Mouse (Mus musculus): ENCODE measurements around the gene Arvcf. TPM values are rescaled to one million over a fixed set of nuclear protein-coding genes. Genes with fewer than 3 reads are reported as not detected.

The Arvcf gene
- total RNA-seq, 1 experiment = 48.0 TPM

DNA sequence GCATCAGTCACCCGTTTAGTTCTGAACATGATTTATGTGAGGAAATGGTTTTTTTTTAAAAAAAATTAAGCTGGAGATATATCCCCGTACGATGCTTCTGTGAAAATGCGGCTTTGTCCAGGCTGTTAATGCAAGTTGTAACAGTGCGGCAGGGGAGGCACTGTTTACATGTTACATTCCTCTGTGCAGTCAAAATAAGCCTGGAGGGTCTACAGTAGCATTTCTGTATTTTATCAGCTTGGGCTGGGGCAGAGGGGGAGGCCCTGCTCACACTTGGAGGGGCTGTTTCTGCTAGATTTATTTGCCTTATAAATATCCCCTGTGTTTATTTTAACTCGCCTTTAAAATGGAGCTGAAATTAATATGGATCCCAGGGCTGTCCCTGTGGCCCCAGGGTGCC, 100.1 kb downstream of the Arvcf start:
- no peaks in the 10 kb centered on the region for H3K4me1 ChIP-seq (ENCODE audit: control insufficient read depth in 2 of 2, insufficient read depth in 2 of 2, low read length in 2 of 2, poor library complexity in 1 of 2)
- no peak overlapping the region for H3K27ac ChIP-seq (ENCODE audit: insufficient read depth, low read depth, low read length, poor library complexity, severe bottlenecking)
- no peak overlapping the region for H3K9ac ChIP-seq (ENCODE audit: insufficient read depth, low read depth, low read length, poor library complexity, severe bottlenecking)
- no peak for DNase-seq (ENCODE audit: low read depth, low spot score)
- in situ Hi-C loops (cut with MboI; ENCODE audit: low sequenced_read_pairs in 2 of 2, unreplicated experiment in 2 of 2) = no loop called here
- TF ChIP-seq ZNF384 (IDR thresholded peaks at IDR 0.05; ENCODE audit: low read depth, low read length) = no peak
- no peaks in the 10 kb centered on the region for H3K36me3 ChIP-seq (ENCODE audit: control insufficient read depth, insufficient read depth, low read length, poor library complexity, severe bottlenecking)
- no peak overlapping the region for H3K4me3 ChIP-seq (ENCODE audit: insufficient read depth in 1 of 2, low read depth in 1 of 2, low read length in 2 of 2, poor library complexity in 1 of 2, severe bottlenecking in 1 of 2)
- H3K9me3 ChIP-seq (ENCODE audit: control insufficient read depth, insufficient read depth, low read depth, low read length) = no peaks in the 10 kb centered on the region

DNA sequence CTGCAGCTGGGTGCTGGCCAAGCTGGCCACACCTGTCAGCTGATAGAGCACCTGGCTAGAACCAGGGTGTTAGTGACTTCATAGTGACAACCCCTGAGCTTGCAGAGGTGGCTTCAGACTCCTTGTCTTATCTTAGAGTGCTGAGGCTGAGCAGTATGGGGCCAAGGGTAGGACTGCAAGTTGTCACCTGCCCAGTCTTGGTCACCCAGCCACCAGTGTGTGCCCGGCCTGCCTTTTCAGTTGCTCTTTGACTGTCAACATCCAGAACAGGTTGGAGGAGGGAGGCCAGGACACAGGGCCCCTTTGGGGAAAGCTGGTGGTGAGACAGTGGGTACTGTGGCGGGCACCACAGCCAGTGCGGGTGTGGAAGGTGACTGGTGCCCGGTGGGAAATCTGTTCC, 101.0 kb downstream of the Arvcf start:
- TF ChIP-seq CHD2 (IDR thresholded peaks at IDR 0.05; ENCODE audit: low read depth, low read length) (no peak), HCFC1 (IDR thresholded peaks at IDR 0.05; ENCODE audit: borderline replicate concordance, insufficient read depth, low read length) (no peak), ZNF384 (IDR thresholded peaks at IDR 0.05; ENCODE audit: low read depth, low read length) (no peak), MAFK (IDR thresholded peaks at IDR 0.05; ENCODE audit: insufficient read depth, low read depth, low read length) (no peak), ZC3H11A (IDR thresholded peaks at IDR 0.05; ENCODE audit: borderline replicate concordance, low read depth, low read length) (no peak)
- DNase-seq (ENCODE audit: low read depth, low spot score) = no peak
- Histone ChIP-seq H3K4me3 (ENCODE audit: insufficient read depth in 1 of 2, low read depth in 1 of 2, low read length in 2 of 2, poor library complexity in 1 of 2, severe bottlenecking in 1 of 2) (no peak overlapping the region), H3K9me3 (ENCODE audit: control insufficient read depth, insufficient read depth, low read depth, low read length) (no peaks in the 10 kb centered on the region), H3K27ac (ENCODE audit: insufficient read depth, low read depth, low read length, poor library complexity, severe bottlenecking) (no peak overlapping the region), H3K4me1 (ENCODE audit: control insufficient read depth in 2 of 2, insufficient read depth in 2 of 2, low read length in 2 of 2, poor library complexity in 1 of 2) (no peaks in the 10 kb centered on the region), H3K36me3 (ENCODE audit: control insufficient read depth, insufficient read depth, low read length, poor library complexity, severe bottlenecking) (no peaks in the 10 kb centered on the region), H3K9ac (ENCODE audit: insufficient read depth, low read depth, low read length, poor library complexity, severe bottlenecking) (no peak overlapping the region)
- in situ Hi-C loops (cut with MboI; ENCODE audit: low sequenced_read_pairs in 2 of 2, unreplicated experiment in 2 of 2) = no loop called here

DNA sequence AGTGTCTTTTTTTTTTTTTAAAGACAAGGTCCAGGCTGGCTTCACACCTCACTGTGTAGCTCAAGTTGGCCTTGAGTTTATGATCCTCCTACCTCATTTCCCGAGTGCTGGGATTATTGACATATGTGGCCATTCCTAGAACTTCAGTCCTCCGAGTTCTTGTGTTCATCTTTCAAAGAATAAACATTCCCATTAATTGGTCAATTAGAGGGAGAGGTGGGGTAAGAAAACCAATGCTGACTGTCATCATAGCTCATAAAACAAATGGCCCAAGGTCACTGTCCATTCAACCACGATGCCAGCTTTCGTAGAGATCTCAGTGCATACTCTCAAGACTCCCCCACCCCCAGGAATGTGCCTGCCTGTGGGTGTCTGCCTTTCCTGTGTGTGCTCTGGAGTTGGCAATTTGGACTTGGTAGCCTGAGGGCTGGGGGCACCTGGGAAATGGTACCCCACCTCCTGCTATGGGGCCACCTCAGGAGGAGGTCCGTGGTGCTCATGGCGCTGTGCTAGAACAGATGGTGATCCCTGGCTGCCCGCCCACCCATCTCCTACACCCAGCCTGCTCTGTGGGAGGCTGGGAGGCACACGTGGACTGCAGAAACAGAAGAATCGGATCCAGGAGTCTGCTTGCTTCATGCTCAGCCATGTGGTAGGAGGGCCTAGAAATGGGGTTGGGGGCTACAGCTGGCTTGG, 103.7 kb downstream of the Arvcf start:
- H3K4me1 ChIP-seq (ENCODE audit: control insufficient read depth in 2 of 2, insufficient read depth in 2 of 2, low read length in 2 of 2, poor library complexity in 1 of 2) = no peaks in the 10 kb centered on the region
- H3K27ac ChIP-seq (ENCODE audit: insufficient read depth, low read depth, low read length, poor library complexity, severe bottlenecking) = no peak overlapping the region
- no peaks in the 10 kb centered on the region for H3K9me3 ChIP-seq (ENCODE audit: control insufficient read depth, insufficient read depth, low read depth, low read length)
- no peaks in the 10 kb centered on the region for H3K36me3 ChIP-seq (ENCODE audit: control insufficient read depth, insufficient read depth, low read length, poor library complexity, severe bottlenecking)
- no peak for DNase-seq (ENCODE audit: low read depth, low spot score)
- in situ Hi-C loops (cut with MboI; ENCODE audit: low sequenced_read_pairs in 2 of 2, unreplicated experiment in 2 of 2) = no loop called here
- TF ChIP-seq HCFC1 (IDR thresholded peaks at IDR 0.05; ENCODE audit: borderline replicate concordance, insufficient read depth, low read length) = no peak
- H3K9ac ChIP-seq (ENCODE audit: insufficient read depth, low read depth, low read length, poor library complexity, severe bottlenecking) = no peak overlapping the region
- no peak overlapping the region for H3K4me3 ChIP-seq (ENCODE audit: insufficient read depth in 1 of 2, low read depth in 1 of 2, low read length in 2 of 2, poor library complexity in 1 of 2, severe bottlenecking in 1 of 2)

DNA sequence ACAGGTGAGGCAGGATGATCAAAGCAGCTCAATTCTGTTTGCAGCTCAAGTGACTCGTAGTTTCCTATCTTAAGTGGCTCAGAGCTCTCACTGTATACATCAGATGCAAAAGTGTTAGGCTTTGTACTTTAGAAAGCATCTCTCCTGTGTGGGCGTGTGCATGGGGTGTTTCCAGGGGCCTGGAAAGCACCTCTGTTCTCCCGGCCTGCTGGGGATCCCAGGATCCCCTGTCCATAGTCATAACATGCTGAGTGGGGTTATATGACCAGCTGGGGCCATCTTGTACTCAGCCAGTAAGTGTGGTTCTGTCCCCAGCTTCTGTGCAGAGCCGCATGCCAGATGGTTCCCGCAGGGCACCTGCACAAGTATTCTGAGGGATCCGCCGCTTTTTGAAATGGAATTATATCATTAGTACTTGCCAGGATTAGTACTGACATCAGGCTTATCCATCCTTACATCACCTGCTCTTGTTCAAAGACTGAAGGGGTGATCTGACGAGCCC, 104.4 kb downstream of the Arvcf start:
- H3K27ac ChIP-seq (ENCODE audit: insufficient read depth, low read depth, low read length, poor library complexity, severe bottlenecking) = no peak overlapping the region
- no peaks in the 10 kb centered on the region; the same call in 1 of the 2 replicates for H3K36me3 ChIP-seq (ENCODE audit: control insufficient read depth, insufficient read depth, low read length, poor library complexity, severe bottlenecking)
- no peak overlapping the region for H3K4me3 ChIP-seq (ENCODE audit: insufficient read depth in 1 of 2, low read depth in 1 of 2, low read length in 2 of 2, poor library complexity in 1 of 2, severe bottlenecking in 1 of 2)
- in situ Hi-C loops (cut with MboI; ENCODE audit: low sequenced_read_pairs in 2 of 2, unreplicated experiment in 2 of 2) = no loop called here
- no peak for DNase-seq (ENCODE audit: low read depth, low spot score)
- H3K4me1 ChIP-seq (ENCODE audit: control insufficient read depth in 2 of 2, insufficient read depth in 2 of 2, low read length in 2 of 2, poor library complexity in 1 of 2) = no peaks in the 10 kb centered on the region
- H3K9me3 ChIP-seq (ENCODE audit: control insufficient read depth, insufficient read depth, low read depth, low read length) = no peaks in the 10 kb centered on the region
- TF ChIP-seq ZC3H11A (IDR thresholded peaks at IDR 0.05; ENCODE audit: borderline replicate concordance, low read depth, low read length) (no peak), HCFC1 (IDR thresholded peaks at IDR 0.05; ENCODE audit: borderline replicate concordance, insufficient read depth, low read length) (no peak), CHD2 (IDR thresholded peaks at IDR 0.05; ENCODE audit: low read depth, low read length) (no peak), MAFK (IDR thresholded peaks at IDR 0.05; ENCODE audit: insufficient read depth, low read depth, low read length) (no peak), ZNF384 (IDR thresholded peaks at IDR 0.05; ENCODE audit: low read depth, low read length) (no peak)
- H3K9ac ChIP-seq (ENCODE audit: insufficient read depth, low read depth, low read length, poor library complexity, severe bottlenecking) = no peak overlapping the region

DNA sequence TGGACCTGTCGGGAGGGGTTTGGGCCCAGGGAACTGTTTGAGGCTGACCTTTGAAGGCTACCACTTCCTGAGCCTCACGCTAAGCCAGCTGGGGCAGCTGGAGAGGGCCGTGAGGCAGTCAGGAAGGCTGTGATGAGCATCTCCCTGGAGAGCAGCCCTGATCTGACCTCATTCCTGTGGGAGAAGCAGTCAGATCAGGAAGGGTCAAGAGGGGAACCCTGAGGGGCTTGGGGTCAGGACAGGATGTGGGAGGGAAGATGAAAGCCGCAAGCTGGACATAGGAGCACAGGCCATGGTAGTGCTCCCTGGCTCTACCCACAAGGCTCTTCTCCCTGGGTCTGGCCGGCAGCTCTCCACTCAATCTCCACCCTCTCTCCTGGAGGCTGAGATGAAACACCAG, 105.9 kb downstream of the Arvcf start:
- Histone ChIP-seq H3K4me1 (ENCODE audit: control insufficient read depth in 2 of 2, insufficient read depth in 2 of 2, low read length in 2 of 2, poor library complexity in 1 of 2) (no peaks in the 10 kb centered on the region; a peak in 1 of 4 replicates), H3K36me3 (ENCODE audit: control insufficient read depth, insufficient read depth, low read length, poor library complexity, severe bottlenecking) (no peaks in the 10 kb centered on the region; the same call in 1 of the 2 replicates), H3K9ac (ENCODE audit: insufficient read depth, low read depth, low read length, poor library complexity, severe bottlenecking) (no peak overlapping the region), H3K9me3 (ENCODE audit: control insufficient read depth, insufficient read depth, low read depth, low read length) (no peaks in the 10 kb centered on the region), H3K27ac (ENCODE audit: insufficient read depth, low read depth, low read length, poor library complexity, severe bottlenecking) (no peak overlapping the region), H3K4me3 (ENCODE audit: insufficient read depth in 1 of 2, low read depth in 1 of 2, low read length in 2 of 2, poor library complexity in 1 of 2, severe bottlenecking in 1 of 2) (no peak overlapping the region)
- in situ Hi-C loops (cut with MboI; ENCODE audit: low sequenced_read_pairs in 2 of 2, unreplicated experiment in 2 of 2) = no loop called here
- TF ChIP-seq CHD2 (IDR thresholded peaks at IDR 0.05; ENCODE audit: low read depth, low read length) = no peak
- TF ChIP-seq MAFK (IDR thresholded peaks at IDR 0.05; ENCODE audit: insufficient read depth, low read depth, low read length) = no peak
- TF ChIP-seq ZC3H11A (IDR thresholded peaks at IDR 0.05; ENCODE audit: borderline replicate concordance, low read depth, low read length) = no peak
- no peak for TF ChIP-seq HCFC1 (IDR thresholded peaks at IDR 0.05; ENCODE audit: borderline replicate concordance, insufficient read depth, low read length)
- TF ChIP-seq ZNF384 (IDR thresholded peaks at IDR 0.05; ENCODE audit: low read depth, low read length) = no peak
- no peak for DNase-seq (ENCODE audit: low read depth, low spot score)
